Mouse (Mus musculus): ENCODE data around the gene Rapgef4.

- no peak for TF ChIP-seq CTCF (IDR thresholded peaks at IDR 0.05; ENCODE audit: control insufficient read depth, insufficient read depth, insufficient replicate concordance, low read depth, low read length)
- no peak for TF ChIP-seq POLR2A (IDR thresholded peaks at IDR 0.05; ENCODE audit: control insufficient read depth, low read depth, low read length)
These were observed 37.7 kb downstream of the Rapgef4 start for GRCm38 (mm10) chr2:72018736-72019135.
